Mouse (Mus musculus) heart, adult 2 months (tissue): ENCODE measurements around the gene Gtf3c6. TPM values are rescaled to one million over a fixed set of nuclear protein-coding genes. Genes with fewer than 3 reads are reported as not detected.

Experiments
- DNase-seq, 2 experiments: peaks; one replicate each; pipeline ENCODE4 v3.0.0; 2021
- H3K27ac ChIP-seq: fragments of 200-600 bp; 2 replicates; pipeline ENCODE4 v1.8.1; 2022
- H3K27me3 ChIP-seq: fragments of 200-500 bp; 2 replicates; pipeline ENCODE4 v1.6.1; 2012; ENCODE audit warnings: mild to moderate bottlenecking, low read length, inconsistent platforms, mixed read lengths; ENCODE audit not compliant: control insufficient read depth, insufficient read depth
- H3K36me3 ChIP-seq: fragments of 200-500 bp; 2 replicates; pipeline ENCODE4 v1.6.1; 2012; ENCODE audit warnings: low read length, inconsistent platforms; ENCODE audit not compliant: control insufficient read depth, insufficient read depth
- H3K4me1 ChIP-seq: fragments of 200-500 bp; 2 replicates; pipeline ENCODE4 v1.6.1; 2011; ENCODE audit warnings: low read length; ENCODE audit not compliant: control insufficient read depth, insufficient read depth
- H3K4me3 ChIP-seq: fragments of 200-600 bp; 2 replicates; pipeline ENCODE4 v1.8.1; 2022
- H3K79me2 ChIP-seq: fragments of 200-500 bp; replicated peaks from 2 replicates; pipeline ENCODE4 v1.6.1; 2012; ENCODE audit warnings: mild to moderate bottlenecking, inconsistent platforms, low read length, moderate library complexity, mixed read lengths; ENCODE audit not compliant: control insufficient read depth, insufficient read depth
- H3K9ac ChIP-seq: fragments of 200-500 bp; 2 replicates; pipeline ENCODE4 v1.6.1; 2012; ENCODE audit warnings: low read depth, mild to moderate bottlenecking, control low read depth, inconsistent platforms, low read length, mixed read lengths
- CTCF ChIP-seq: fragments of 200-600 bp; IDR thresholded peaks from 2 replicates; pipeline ENCODE4 v1.8.1; 2022; ENCODE audit warnings: antibody characterized with exemption, mild to moderate bottlenecking, moderate library complexity
- EP300 ChIP-seq: fragments of 200-500 bp; IDR thresholded peaks from 2 replicates; pipeline ENCODE4 v1.6.1; 2011; ENCODE audit warnings: low read depth, low read length, control low read depth; ENCODE audit not compliant: insufficient read depth
- POLR2A ChIP-seq: fragments of 200-500 bp; IDR thresholded peaks from 2 replicates; pipeline ENCODE4 v1.6.1; 2011; ENCODE audit warnings: mild to moderate bottlenecking, low read depth, low read length, control low read depth; ENCODE audit not compliant: insufficient read depth
- WGBS: fragments of 180-500 bp; shearing (Covaris S2); methylation state at CpG from one replicate; pipeline ENCODE4 v1.1.7; 2018; 5-methylcytosine and 5-hydroxymethylcytosine counted together
- intact Hi-C: fragments of 180-260 bp; cut with DNase I; formaldehyde crosslinking; loops from one replicate; pipeline ENCODE4 v1.15.1; 2025
- polyA plus RNA-seq: library from polyadenylated mRNA; depleted of rRNA; stranded (reverse); fragments of >200 nt; gene quantifications from 2 replicates; pipeline ENCODE4 v1.2.3, GENCODE M21; 2012
- total RNA-seq, 2 experiments: library from RNA; stranded (reverse); gene quantifications; 2 replicates each; pipeline ENCODE4 v1.2.3; 2021

Gene Gtf3c6
- total and polyA plus RNA-seq, 3 experiments, result 10.5 to 23.9 (median 21.0) TPM

DNA sequence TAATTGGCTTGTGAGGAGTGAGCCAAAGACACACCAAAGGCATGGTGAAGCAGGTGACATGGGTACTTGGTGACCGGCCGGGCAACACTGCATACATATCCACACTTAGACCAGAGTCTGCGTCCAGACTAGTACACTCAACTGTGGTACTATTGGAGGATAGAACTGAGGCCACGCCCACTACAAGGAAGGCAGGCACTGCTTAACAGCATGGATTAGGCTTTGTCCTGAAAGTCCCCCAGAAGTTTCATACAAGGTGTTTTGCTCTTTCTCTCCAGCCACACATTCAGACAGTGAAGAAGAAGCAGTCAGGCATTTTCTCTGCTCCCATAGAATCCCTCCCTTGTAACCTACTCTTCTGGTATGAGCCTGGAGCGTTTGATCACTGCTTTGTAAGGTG is 1.2 kb downstream of the Gtf3c6 start:
- Histone ChIP-seq H3K79me2 (no peaks in the 10 kb centered on the region), H3K36me3 (no peaks in the 10 kb centered on the region), H3K4me1 (peaks cover 4% of the 10 kb centered on the region), H3K27ac (peak overlapping the region; percentile 91), H3K9ac (no peak overlapping the region), H3K27me3 (no peaks in the 10 kb centered on the region), H3K4me3 (peak overlapping the region; percentile 75)
- intact Hi-C loops, result loop anchor here (1.0 to 10.0 kb wide), 2 partner anchors 9 to 618 kb away; partner anchors contain the start of gene Rpf2
- WGBS, result 3% methylated on average over 5 of the region's 5 CpGs
- DNase-seq, result peak; percentile 38 to 44
- no peak for TF ChIP-seq EP300
- no peak for TF ChIP-seq POLR2A
- TF ChIP-seq CTCF, result no peak

DNA sequence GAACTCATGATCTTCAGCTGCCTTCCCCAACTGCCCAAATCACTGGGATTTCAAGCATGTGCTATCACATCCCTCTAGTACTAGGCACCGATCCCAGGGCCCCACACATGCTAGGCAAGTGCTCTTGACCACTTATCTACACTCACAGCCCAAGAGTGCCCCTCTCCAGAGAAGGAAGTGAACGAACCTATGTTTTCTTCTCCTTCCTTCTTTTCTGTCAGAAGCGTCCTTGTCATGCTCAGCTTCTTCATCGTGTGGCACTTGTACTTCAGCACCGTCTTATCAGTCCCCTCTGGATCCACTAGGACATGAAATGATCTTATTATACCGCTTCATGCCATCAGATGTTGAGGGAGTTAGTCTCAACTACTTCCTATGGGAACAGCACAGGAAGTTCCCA is 6.9 kb downstream of the Gtf3c6 start:
- WGBS, result 58% methylated on average over 6 of the region's 6 CpGs
- intact Hi-C loops, result loop anchor here (10.0 kb wide), 1 partner anchor 624 kb away; no protein-coding TSS in a partner anchor
- DNase-seq, result no peak
- H3K36me3 ChIP-seq, result no peaks in the 10 kb centered on the region
- no peak for TF ChIP-seq POLR2A
- no peak for TF ChIP-seq EP300
- TF ChIP-seq CTCF, result no peak
- H3K4me1 ChIP-seq, result peaks cover 4% of the 10 kb centered on the region; the same call in 1 of the 2 replicates
- H3K27me3 ChIP-seq, result no peaks in the 10 kb centered on the region
- H3K79me2 ChIP-seq, result no peaks in the 10 kb centered on the region
- H3K27ac ChIP-seq, result no peak overlapping the region
- H3K4me3 ChIP-seq, result no peak overlapping the region
- H3K9ac ChIP-seq, result no peak overlapping the region

DNA sequence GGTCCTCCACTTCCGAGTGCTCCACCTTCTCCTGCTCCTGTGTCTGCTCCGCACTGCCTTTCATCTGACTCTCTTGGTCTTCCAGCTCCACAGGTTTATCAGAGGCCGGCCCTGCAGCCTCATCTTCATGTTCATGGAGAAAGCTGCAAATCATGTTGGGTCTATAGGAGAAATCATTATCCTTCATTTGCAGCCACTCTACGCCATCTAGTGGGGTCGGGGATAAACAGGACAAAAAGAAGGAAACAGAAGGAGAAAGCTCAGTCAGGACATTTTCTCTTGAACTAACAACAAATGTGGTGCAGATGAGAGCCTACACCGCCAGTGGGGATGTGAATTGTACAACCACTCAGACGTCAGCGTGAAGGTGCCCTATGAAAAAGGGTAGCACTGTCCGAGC is 8.3 kb downstream of the Gtf3c6 start:
- Histone ChIP-seq H3K4me3 (no peak overlapping the region), H3K27me3 (no peaks in the 10 kb centered on the region), H3K27ac (no peak overlapping the region), H3K79me2 (no peaks in the 10 kb centered on the region), H3K36me3 (no peaks in the 10 kb centered on the region), H3K4me1 (peaks cover 4% of the 10 kb centered on the region; the same call in 1 of the 2 replicates), H3K9ac (no peak overlapping the region)
- 91% methylated on average over 9 of the region's 9 CpGs for WGBS
- intact Hi-C loops, result loop anchor here (10.0 kb wide), 1 partner anchor 625 kb away; no protein-coding TSS in a partner anchor
- TF ChIP-seq CTCF (no peak), POLR2A (no peak), EP300 (no peak)
- no peak for DNase-seq

DNA sequence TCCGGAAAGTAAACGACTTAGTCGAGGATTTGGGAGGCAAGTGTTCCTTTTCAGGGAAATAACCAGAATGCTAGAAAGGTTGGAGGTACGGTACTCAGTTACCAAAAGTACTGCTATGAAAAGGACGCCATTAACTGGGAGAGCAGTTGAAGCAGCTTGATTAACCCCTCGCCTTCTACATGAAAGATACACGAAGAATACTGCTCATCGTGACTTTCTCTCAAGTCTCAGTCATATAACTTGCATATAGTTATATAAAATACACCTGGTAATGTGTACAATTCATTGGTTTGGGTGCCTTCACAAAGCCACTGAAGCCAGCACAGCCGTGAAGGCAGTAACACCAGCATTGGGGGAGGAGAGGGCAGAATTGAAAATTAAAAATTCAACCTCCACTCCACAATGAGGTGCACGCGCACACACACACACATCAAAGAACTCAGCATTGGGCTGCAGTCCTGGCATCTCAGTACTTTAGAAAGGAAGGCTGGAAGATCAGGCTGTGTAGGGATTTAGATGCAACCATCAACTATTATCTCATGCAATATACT is 10.7 kb downstream of the Gtf3c6 start:
- TF ChIP-seq POLR2A (no peak), EP300 (no peak), CTCF (no peak)
- DNase-seq, result no peak
- peaks cover 4% of the 10 kb centered on the region; the same call in 1 of the 2 replicates for H3K4me1 ChIP-seq
- no peaks in the 10 kb centered on the region for H3K36me3 ChIP-seq
- peak overlapping the region; percentile 51 for H3K27ac ChIP-seq
- intact Hi-C loops, result loop anchor here (1.0 kb wide), 1 partner anchor 10 kb away; no protein-coding TSS in a partner anchor
- 35% methylated on average over 11 of the region's 11 CpGs for WGBS
- no peaks in the 10 kb centered on the region for H3K79me2 ChIP-seq
- no peak overlapping the region for H3K9ac ChIP-seq
- no peaks in the 10 kb centered on the region for H3K27me3 ChIP-seq
- H3K4me3 ChIP-seq, result peak overlapping the region; percentile 72

DNA sequence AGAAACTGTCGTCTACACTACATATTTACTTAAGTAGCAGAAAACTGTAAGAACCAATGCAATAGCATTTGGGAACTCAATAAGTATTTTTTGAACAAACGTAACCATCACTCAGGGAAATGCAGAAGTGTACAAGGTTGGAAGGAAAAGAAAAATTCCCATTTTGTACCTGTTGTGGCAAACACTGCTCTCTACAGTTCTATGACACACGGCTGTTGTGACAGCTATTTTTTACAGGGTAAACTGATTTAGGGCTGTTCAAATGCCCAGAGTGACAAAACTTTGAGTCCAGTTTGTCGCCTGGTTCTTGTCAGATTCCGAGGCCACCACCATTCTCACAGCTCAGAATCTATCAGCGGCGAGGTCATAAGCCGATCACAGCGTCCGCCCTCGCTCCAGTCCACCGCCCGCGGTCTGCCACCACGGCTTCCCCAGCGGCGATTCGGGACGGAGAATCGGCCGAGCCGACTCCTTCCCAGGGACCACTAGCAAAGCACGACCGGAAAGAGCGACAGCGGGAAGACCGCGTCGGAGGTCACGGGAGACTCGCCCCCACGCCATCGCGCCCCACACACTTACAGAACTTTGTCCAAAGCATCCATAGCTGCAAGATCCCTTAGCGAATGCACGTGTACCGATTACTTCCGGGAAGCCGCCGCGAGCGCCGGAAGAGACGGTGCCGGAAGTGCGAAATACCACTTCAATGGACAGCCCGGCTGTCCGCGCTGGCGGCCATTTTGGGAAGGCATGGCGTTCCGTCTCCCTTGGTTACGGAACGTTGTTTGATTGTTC is 11.3 kb downstream of the Gtf3c6 start, which contains the start of gene Rpf2:
Gene Rpf2 (minus strand): TSS at position 663 of the 792 bp plus-strand sequence.
- Histone ChIP-seq H3K4me1 (peaks cover 4% of the 10 kb centered on the region; the same call in 1 of the 2 replicates), H3K4me3 (peak within 1 kb of the TSS; percentile 72), H3K27ac (peak within 1 kb of the TSS; percentile 51), H3K36me3 (no peaks in the 10 kb centered on the region), H3K79me2 (no peaks in the 10 kb centered on the region), H3K27me3 (no peaks in the 10 kb centered on the region), H3K9ac (peak within 1 kb of the TSS; percentile 61)
- DNase-seq, result peak; percentile 83 to 86
- intact Hi-C loops, result loop anchor here (1.0 kb wide), 1 partner anchor 11 kb away; no protein-coding TSS in a partner anchor
- peak; percentile 73; the same call in 1 of the 2 replicates for TF ChIP-seq EP300
- TF ChIP-seq POLR2A, result peak; percentile 66
- no peak for TF ChIP-seq CTCF
- under 1% methylated on average over 54 of the region's 54 CpGs for WGBS

DNA sequence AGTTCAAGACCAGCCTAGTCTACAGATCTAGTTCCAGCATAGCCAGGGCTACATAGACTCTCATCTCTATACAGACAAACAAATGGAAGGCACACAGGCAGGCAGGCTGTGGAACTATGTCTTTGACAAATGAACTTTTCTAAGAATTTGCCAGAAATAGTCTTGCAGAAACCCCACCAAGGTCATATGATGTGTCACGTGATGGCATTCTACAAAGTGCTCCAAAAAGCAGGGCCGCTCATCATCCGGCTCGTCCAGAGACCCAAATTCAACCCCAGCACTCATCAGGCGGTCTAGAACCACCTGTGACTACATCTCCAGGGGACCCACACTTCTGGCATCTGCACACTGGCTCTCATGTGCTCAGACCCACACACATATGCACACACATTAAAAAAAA is 20.1 kb downstream of the Gtf3c6 start:
- WGBS, result 94% methylated on average over 5 of the region's 5 CpGs
- Histone ChIP-seq H3K27me3 (no peaks in the 10 kb centered on the region), H3K27ac (no peak overlapping the region), H3K4me1 (no peaks in the 10 kb centered on the region), H3K79me2 (no peaks in the 10 kb centered on the region), H3K36me3 (no peaks in the 10 kb centered on the region), H3K9ac (no peak overlapping the region), H3K4me3 (no peak overlapping the region)
- no peak for DNase-seq
- TF ChIP-seq POLR2A, result no peak
- intact Hi-C loops, result no loop called here
